Mouse (Mus musculus): ENCODE measurements around the gene Olfr552. TPM values are rescaled to one million over a fixed set of nuclear protein-coding genes. Genes with fewer than 3 reads are reported as not detected.
A peak's percentile ranks its signal among the peaks of the same experiment; 100 is the strongest.
"Not testable (repeated sequence)": the region's sequence is repeated elsewhere in the genome, so short reads cannot be mapped to it uniquely, and the experiment has no call there.

The Olfr552 gene
- polyA plus RNA-seq, 1 experiment from 2014 or later = not detected

DNA sequence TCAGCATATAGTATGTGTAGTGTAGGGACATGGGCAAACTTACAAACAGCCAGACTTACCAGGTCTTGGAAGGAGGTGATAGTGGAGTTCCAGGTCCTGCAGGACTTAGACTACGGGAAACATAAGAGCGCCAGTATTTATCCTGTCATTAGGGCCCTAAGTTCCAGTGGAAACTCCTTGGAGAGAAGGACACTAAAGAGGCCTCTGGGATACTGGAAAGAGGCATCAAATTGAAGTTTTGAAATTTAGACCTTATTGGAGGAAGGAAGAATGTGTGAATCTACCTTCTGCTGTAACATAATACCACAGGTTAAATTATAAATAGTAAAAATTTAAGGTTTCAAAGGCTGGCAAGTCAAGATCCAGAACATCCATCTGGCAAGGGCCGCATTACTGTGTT lies 5.8 kb upstream of the Olfr552 start, which contains the start of gene Olfr551:
TSS of gene Olfr551 (minus strand) at position 101 of the 400 bp plus-strand sequence.
- Histone ChIP-seq H3K4me1 (ENCODE audit: control insufficient read depth, insufficient read depth, low read length) (no peaks in the 10 kb centered on the region), H3K36me3 (ENCODE audit: control insufficient read depth, insufficient read depth, low read length) (no peaks in the 10 kb centered on the region), H3K27me3 (ENCODE audit: control insufficient read depth, insufficient read depth, low read length) (no peaks in the 10 kb centered on the region), H3K9ac (replicated peaks; ENCODE audit: low read depth, low read length) (no peak within 1 kb of the TSS), H3K27ac (ENCODE audit: low read length) (no peak within 1 kb of the TSS), H3K4me3 (ENCODE audit: low read depth, low read length) (no peak within 1 kb of the TSS), H3K9me3 (ENCODE audit: control insufficient read depth, low read depth, low read length) (no peaks in the 10 kb centered on the region), H3K4me2 (replicated peaks; ENCODE audit: low read depth, low read length) (no peak within 1 kb of the TSS)
- 86% methylated on average over 3 of the region's 3 CpGs for WGBS
- ATAC-seq (ENCODE audit: insufficient number of reproducible peaks, insufficient read depth, low FRiP score, low read depth) = no peak

DNA sequence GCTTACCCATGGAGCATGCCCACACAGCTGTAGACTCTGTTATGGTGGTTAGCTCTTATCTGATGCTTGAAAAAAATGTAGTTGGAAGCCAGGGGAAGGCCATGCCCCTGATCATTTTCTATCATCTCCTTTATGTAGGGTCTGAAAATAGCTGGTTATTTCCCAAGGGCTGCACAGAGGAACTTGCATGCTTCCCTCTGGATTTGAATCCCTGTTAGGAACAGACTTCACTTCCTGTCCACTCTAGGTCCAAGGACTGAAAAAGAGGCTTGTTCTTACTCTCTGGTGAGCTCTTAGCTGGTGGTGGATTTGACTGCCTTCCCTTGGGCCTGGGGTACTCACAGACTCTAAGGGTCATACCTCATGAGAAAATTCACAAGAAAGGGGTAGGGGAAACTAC lies 20.5 kb downstream of the Olfr552 start, which contains the start of gene Olfr553:
TSS of gene Olfr553 (minus strand) at position 101 of the 400 bp plus-strand sequence.
- no peak within 1 kb of the TSS for H3K27ac ChIP-seq (ENCODE audit: low read length)
- H3K36me3 ChIP-seq (ENCODE audit: control insufficient read depth, insufficient read depth, low read length) = no peaks in the 10 kb centered on the region
- H3K4me1 ChIP-seq (ENCODE audit: control insufficient read depth, insufficient read depth, low read length) = no peaks in the 10 kb centered on the region
- no peaks in the 10 kb centered on the region for H3K27me3 ChIP-seq (ENCODE audit: control insufficient read depth, insufficient read depth, low read length)
- ATAC-seq (ENCODE audit: insufficient number of reproducible peaks, insufficient read depth, low FRiP score, low read depth) = no peak
- H3K4me3 ChIP-seq (ENCODE audit: low read depth, low read length) = no peak within 1 kb of the TSS
- no peaks in the 10 kb centered on the region for H3K9me3 ChIP-seq (ENCODE audit: control insufficient read depth, low read depth, low read length)
- H3K4me2 ChIP-seq (replicated peaks; ENCODE audit: low read depth, low read length) = no peak within 1 kb of the TSS
- no peak within 1 kb of the TSS for H3K9ac ChIP-seq (replicated peaks; ENCODE audit: low read depth, low read length)

DNA sequence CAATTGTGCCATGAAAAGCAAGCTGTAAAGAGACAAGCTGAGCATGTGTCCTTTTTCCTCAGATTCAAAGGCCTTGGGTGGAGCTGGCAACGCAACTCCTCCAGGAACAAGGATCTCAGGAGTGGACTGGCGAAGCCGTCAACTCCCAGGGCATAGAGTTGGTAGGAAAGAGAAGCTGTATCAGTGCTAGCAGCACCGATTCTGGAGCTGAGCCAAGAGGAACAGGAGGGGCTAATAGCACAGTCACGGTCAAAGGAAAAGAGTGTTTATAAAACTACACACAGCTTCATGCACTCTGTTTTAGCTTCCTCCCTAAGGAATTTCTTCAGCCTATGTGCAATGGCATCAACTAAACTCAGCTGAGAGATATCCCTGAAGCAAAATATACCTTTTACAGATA lies 22.0 kb downstream of the Olfr552 start:
- Histone ChIP-seq H3K36me3 (ENCODE audit: control insufficient read depth, insufficient read depth, low read length) (no peaks in the 10 kb centered on the region), H3K9ac (replicated peaks; ENCODE audit: low read depth, low read length) (no peak overlapping the region), H3K4me3 (ENCODE audit: low read depth, low read length) (no peak overlapping the region), H3K4me1 (ENCODE audit: control insufficient read depth, insufficient read depth, low read length) (no peaks in the 10 kb centered on the region), H3K27me3 (ENCODE audit: control insufficient read depth, insufficient read depth, low read length) (no peaks in the 10 kb centered on the region), H3K27ac (ENCODE audit: low read length) (no peak overlapping the region), H3K4me2 (replicated peaks; ENCODE audit: low read depth, low read length) (no peak overlapping the region), H3K9me3 (ENCODE audit: control insufficient read depth, low read depth, low read length) (no peaks in the 10 kb centered on the region)
- ATAC-seq (ENCODE audit: insufficient number of reproducible peaks, insufficient read depth, low FRiP score, low read depth) = 0 out of 2 replicates have a peak, but pooled peaks have one; percentile 63
- WGBS = 53% methylated on average over 5 of the region's 5 CpGs

- 86% methylated on average over 19 of the region's 19 CpGs for WGBS
- H3K4me2 ChIP-seq (replicated peaks; ENCODE audit: low read depth, low read length); H3K27me3 ChIP-seq (ENCODE audit: control insufficient read depth, insufficient read depth, low read length); H3K27ac ChIP-seq (ENCODE audit: low read length); H3K4me3 ChIP-seq (ENCODE audit: low read depth, low read length); ATAC-seq (ENCODE audit: insufficient number of reproducible peaks, insufficient read depth, low FRiP score, low read depth); H3K36me3 ChIP-seq (ENCODE audit: control insufficient read depth, insufficient read depth, low read length); H3K4me1 ChIP-seq (ENCODE audit: control insufficient read depth, insufficient read depth, low read length); H3K9me3 ChIP-seq (ENCODE audit: control insufficient read depth, low read depth, low read length); H3K9ac ChIP-seq (replicated peaks; ENCODE audit: low read depth, low read length): not testable (repeated sequence)
These were observed 22.8 kb downstream of the Olfr552 start for GRCm38 (mm10) chr7:102620368-102620767.

- H3K36me3 ChIP-seq (ENCODE audit: control insufficient read depth, insufficient read depth, low read length) = no peaks in the 10 kb centered on the region
- H3K4me1 ChIP-seq (ENCODE audit: control insufficient read depth, insufficient read depth, low read length) = no peaks in the 10 kb centered on the region
- no peaks in the 10 kb centered on the region for H3K9me3 ChIP-seq (ENCODE audit: control insufficient read depth, low read depth, low read length)
- ATAC-seq (ENCODE audit: insufficient number of reproducible peaks, insufficient read depth, low FRiP score, low read depth) = no peak
- no peak overlapping the region for H3K4me2 ChIP-seq (replicated peaks; ENCODE audit: low read depth, low read length)
- no peak overlapping the region for H3K9ac ChIP-seq (replicated peaks; ENCODE audit: low read depth, low read length)
- no peak overlapping the region for H3K27ac ChIP-seq (ENCODE audit: low read length)
- 29% methylated on average over 3 of the region's 3 CpGs for WGBS
- no peak overlapping the region for H3K4me3 ChIP-seq (ENCODE audit: low read depth, low read length)
- H3K27me3 ChIP-seq (ENCODE audit: control insufficient read depth, insufficient read depth, low read length) = no peaks in the 10 kb centered on the region
These were observed 39.1 kb downstream of the Olfr552 start for GRCm38 (mm10) chr7:102636665-102637064.

DNA sequence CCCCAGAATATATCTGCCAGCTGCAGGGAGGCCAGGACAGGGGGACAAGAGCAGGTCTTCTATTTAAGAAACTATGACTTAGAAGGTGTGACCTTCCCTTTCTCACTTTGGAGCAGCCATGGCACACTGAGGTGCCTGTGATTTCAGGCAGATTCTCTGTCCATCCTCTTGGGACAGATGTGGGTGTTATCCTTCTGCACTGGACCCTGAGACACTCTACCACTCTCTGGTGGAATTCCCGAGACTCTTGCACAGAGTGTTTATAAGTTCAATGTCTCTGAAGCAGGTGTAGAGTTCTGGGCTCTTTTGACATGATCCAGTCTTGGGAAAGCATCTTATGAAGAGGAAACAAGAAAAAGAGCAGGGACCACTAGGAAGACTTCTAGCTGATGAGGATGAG lies 40.6 kb downstream of the Olfr552 start, which contains the start of gene Olfr554:
TSS of gene Olfr554 (plus strand) at position 301 of the 400 bp plus-strand sequence.
- Histone ChIP-seq H3K9me3 (ENCODE audit: control insufficient read depth, low read depth, low read length) (no peaks in the 10 kb centered on the region), H3K4me3 (ENCODE audit: low read depth, low read length) (no peak within 1 kb of the TSS), H3K36me3 (ENCODE audit: control insufficient read depth, insufficient read depth, low read length) (no peaks in the 10 kb centered on the region), H3K27me3 (ENCODE audit: control insufficient read depth, insufficient read depth, low read length) (no peaks in the 10 kb centered on the region), H3K4me2 (replicated peaks; ENCODE audit: low read depth, low read length) (no peak within 1 kb of the TSS), H3K27ac (ENCODE audit: low read length) (no peak within 1 kb of the TSS), H3K4me1 (ENCODE audit: control insufficient read depth, insufficient read depth, low read length) (no peaks in the 10 kb centered on the region), H3K9ac (replicated peaks; ENCODE audit: low read depth, low read length) (no peak within 1 kb of the TSS)
- no peak for ATAC-seq (ENCODE audit: insufficient number of reproducible peaks, insufficient read depth, low FRiP score, low read depth)
- 69% methylated on average over 1 of the region's 1 CpGs for WGBS

GRCm38 (mm10) chr7:102644945-102645344 lies 47.4 kb downstream of the Olfr552 start:
- H3K4me3 ChIP-seq (ENCODE audit: low read depth, low read length); H3K36me3 ChIP-seq (ENCODE audit: control insufficient read depth, insufficient read depth, low read length); H3K4me2 ChIP-seq (replicated peaks; ENCODE audit: low read depth, low read length); H3K27me3 ChIP-seq (ENCODE audit: control insufficient read depth, insufficient read depth, low read length); H3K4me1 ChIP-seq (ENCODE audit: control insufficient read depth, insufficient read depth, low read length); H3K9me3 ChIP-seq (ENCODE audit: control insufficient read depth, low read depth, low read length); H3K9ac ChIP-seq (replicated peaks; ENCODE audit: low read depth, low read length); ATAC-seq (ENCODE audit: insufficient number of reproducible peaks, insufficient read depth, low FRiP score, low read depth); H3K27ac ChIP-seq (ENCODE audit: low read length): not testable (repeated sequence)
- WGBS = 73% methylated on average over 3 of the region's 4 CpGs

Other genes starting within 250 kb of the Olfr552 start
- 145 and 148 TPM in 2 replicates for gene Rrm1, start 156.1 kb upstream of the Olfr552 start, polyA plus RNA-seq (2014; fragmentation: Nextera tagmentation; extraction: Ambion mirVana)
- 0.22 and 0.60 TPM in 2 replicates for gene Olfr543, start 116.1 kb upstream of the Olfr552 start, polyA plus RNA-seq (2014; fragmentation: Nextera tagmentation; extraction: Ambion mirVana)
- gene Olfr544, start 109.5 kb upstream of the Olfr552 start, polyA plus RNA-seq (2014; fragmentation: Nextera tagmentation; extraction: Ambion mirVana) = 0.10 TPM in 1 of 2 replicates, not detected in the other
- gene Olfr545, start 98.2 kb upstream of the Olfr552 start, polyA plus RNA-seq (2014; fragmentation: Nextera tagmentation; extraction: Ambion mirVana) = 0.09 TPM in 1 of 2 replicates, not detected in the other
- not detected in 2 replicates for gene Olfr547, start 63.0 kb upstream of the Olfr552 start, polyA plus RNA-seq (2014; fragmentation: Nextera tagmentation; extraction: Ambion mirVana)
- not detected in 2 replicates for gene Olfr548-ps1, start 56.9 kb upstream of the Olfr552 start, polyA plus RNA-seq (2014; fragmentation: Nextera tagmentation; extraction: Ambion mirVana)
- gene Olfr549, start 47.9 kb upstream of the Olfr552 start, polyA plus RNA-seq (2014; fragmentation: Nextera tagmentation; extraction: Ambion mirVana) = not detected in 2 replicates
- 0.97 and 2.1 TPM in 2 replicates for gene Trim21, start 32.3 kb upstream of the Olfr552 start, polyA plus RNA-seq (2014; fragmentation: Nextera tagmentation; extraction: Ambion mirVana)
- gene Olfr550, start 26.3 kb upstream of the Olfr552 start, polyA plus RNA-seq (2014; fragmentation: Nextera tagmentation; extraction: Ambion mirVana) = not detected in 2 replicates
- gene Olfr551, start 5.9 kb upstream of the Olfr552 start, polyA plus RNA-seq (2014; fragmentation: Nextera tagmentation; extraction: Ambion mirVana) = not detected in 2 replicates
- not detected in 2 replicates for gene Olfr553, start 20.4 kb downstream of the Olfr552 start, polyA plus RNA-seq (2014; fragmentation: Nextera tagmentation; extraction: Ambion mirVana)
- not detected in 2 replicates for gene Olfr554, start 40.7 kb downstream of the Olfr552 start, polyA plus RNA-seq (2014; fragmentation: Nextera tagmentation; extraction: Ambion mirVana)
- not detected in 2 replicates for gene Olfr555, start 61.1 kb downstream of the Olfr552 start, polyA plus RNA-seq (2014; fragmentation: Nextera tagmentation; extraction: Ambion mirVana)
- gene Olfr556, start 67.1 kb downstream of the Olfr552 start, polyA plus RNA-seq (2014; fragmentation: Nextera tagmentation; extraction: Ambion mirVana) = not detected in 2 replicates
- 17.0 and 22.1 TPM in 2 replicates for gene Trim68, start 89.6 kb downstream of the Olfr552 start, polyA plus RNA-seq (2014; fragmentation: Nextera tagmentation; extraction: Ambion mirVana)
- gene Olfr557, start 98.1 kb downstream of the Olfr552 start, polyA plus RNA-seq (2014; fragmentation: Nextera tagmentation; extraction: Ambion mirVana) = not detected in 2 replicates
- 0.13 and 0.17 TPM in 2 replicates for gene Olfr558, start 104.4 kb downstream of the Olfr552 start, polyA plus RNA-seq (2014; fragmentation: Nextera tagmentation; extraction: Ambion mirVana)
- not detected in 2 replicates for gene Olfr33, start 121.3 kb downstream of the Olfr552 start, polyA plus RNA-seq (2014; fragmentation: Nextera tagmentation; extraction: Ambion mirVana)
- not detected in 2 replicates for gene Olfr559, start 129.7 kb downstream of the Olfr552 start, polyA plus RNA-seq (2014; fragmentation: Nextera tagmentation; extraction: Ambion mirVana)
- gene Olfr560, start 161.6 kb downstream of the Olfr552 start, polyA plus RNA-seq (2014; fragmentation: Nextera tagmentation; extraction: Ambion mirVana) = not detected in 2 replicates
- gene Olfr78, start 161.7 kb downstream of the Olfr552 start, polyA plus RNA-seq (2014; fragmentation: Nextera tagmentation; extraction: Ambion mirVana) = 0.18 and 0.49 TPM in 2 replicates
- not detected in 2 replicates for gene Olfr561, start 173.5 kb downstream of the Olfr552 start, polyA plus RNA-seq (2014; fragmentation: Nextera tagmentation; extraction: Ambion mirVana)
- not detected in 2 replicates for gene Olfr564, start 205.7 kb downstream of the Olfr552 start, polyA plus RNA-seq (2014; fragmentation: Nextera tagmentation; extraction: Ambion mirVana)